Mouse (Mus musculus): ENCODE results near the gene Asxl2. TPM values are rescaled to one million over a fixed set of nuclear protein-coding genes. Genes with fewer than 3 reads are reported as not detected.
A peak's percentile ranks its signal among the peaks of the same experiment; 100 is the strongest.
"Not testable (repeated sequence)": the region's sequence is repeated elsewhere in the genome, so short reads cannot be mapped to it uniquely, and the experiment has no call there.

The Asxl2 gene
- total and polyA plus RNA-seq, 3 experiments = 6.4 to 40.4 (median 29.9) TPM

- DNase-seq = no peak
These were observed 1.5 kb downstream of the Asxl2 start for GRCm38 (mm10) chr12:3427891-3428775.

- peak; percentile 22 for DNase-seq
These were observed 3.2 kb downstream of the Asxl2 start for GRCm38 (mm10) chr12:3429681-3430442.

- DNase-seq = peak; percentile 25
These were observed 3.7 kb downstream of the Asxl2 start for GRCm38 (mm10) chr12:3430443-3430753.

GRCm38 (mm10) chr12:3430985-3431384 is 4.3 kb downstream of the Asxl2 start:
- no peak for DNase-seq

DNA sequence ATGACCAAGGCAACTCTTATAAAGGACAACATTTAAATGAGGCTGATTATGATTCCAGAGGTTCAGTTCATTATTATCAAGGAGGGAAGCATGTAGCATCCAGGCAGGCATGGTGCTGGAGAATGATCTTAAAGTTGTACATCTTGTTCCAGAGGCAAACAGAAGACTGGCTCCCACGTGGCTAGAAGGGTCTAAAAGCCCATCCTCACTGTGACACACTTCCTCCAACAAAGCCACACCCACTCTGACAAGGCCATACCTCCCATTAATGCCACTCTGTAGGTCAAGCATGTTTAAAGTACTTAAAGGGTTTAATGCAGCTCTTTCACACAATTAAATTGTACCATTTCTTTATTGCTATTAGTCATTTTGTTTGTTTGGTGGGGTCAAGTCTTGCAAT is 7.1 kb downstream of the Asxl2 start:
- no peak for DNase-seq

GRCm38 (mm10) chr12:3436446-3436845 is 9.8 kb downstream of the Asxl2 start:
- DNase-seq = no peak

DNA sequence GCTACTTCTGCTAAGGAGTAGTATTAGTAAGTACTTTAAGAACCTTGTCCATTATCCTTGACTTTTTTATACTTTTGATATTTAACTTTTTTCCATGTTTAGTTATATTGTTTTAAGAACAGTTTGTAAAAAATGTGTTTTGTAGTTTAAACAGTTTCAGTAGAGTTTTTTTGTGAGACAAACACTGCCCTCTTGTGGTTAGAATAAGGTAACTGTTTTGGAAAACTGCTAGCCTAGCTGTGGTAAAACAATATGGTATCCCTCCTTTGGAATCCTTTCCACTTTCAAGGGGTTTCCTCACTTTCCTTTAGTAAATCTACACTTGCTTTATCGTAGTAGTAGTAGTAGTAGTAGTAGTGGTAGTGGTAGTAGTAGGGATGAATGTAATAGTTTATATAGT is 11.2 kb downstream of the Asxl2 start:
- DNase-seq = no peak

DNA sequence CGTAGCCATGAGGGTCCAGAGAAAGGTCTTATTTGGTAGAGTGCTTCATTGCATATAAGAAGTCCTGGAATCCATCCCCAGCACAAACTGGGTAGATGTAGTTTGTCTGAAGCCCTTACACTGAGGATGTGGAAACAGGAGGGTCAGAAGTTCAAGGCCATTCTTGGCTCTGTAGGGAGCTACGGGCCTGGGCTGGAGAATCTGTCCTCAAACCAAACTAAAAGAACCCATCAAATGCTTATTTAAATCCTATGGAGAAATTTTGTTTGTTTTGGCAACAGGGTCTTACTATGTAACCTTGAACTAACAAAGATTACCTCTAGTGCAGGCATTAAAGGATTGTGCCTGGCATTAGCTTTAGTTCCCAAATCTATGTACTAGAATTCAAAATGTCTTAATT is 14.3 kb downstream of the Asxl2 start:
- peak; percentile 30 for DNase-seq

DNA sequence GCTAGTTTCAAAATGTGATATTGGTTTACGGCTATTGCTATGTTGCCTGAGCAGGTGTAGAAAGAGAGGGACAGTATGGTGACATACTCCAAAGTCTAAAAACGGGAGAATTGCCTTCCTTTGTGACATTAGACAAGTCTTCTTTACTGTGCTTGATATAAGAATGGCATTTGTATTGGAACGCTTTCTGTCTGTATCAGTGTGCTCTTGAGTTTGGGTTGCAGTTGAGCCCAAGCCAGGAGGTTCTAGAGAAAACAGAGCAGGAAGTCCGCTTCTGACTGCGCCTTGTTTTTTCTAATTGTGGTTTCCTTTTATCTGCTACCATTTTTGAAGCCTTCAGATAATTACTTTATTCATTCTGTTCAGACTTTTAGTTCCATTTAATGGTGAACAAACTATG is 14.7 kb downstream of the Asxl2 start:
- DNase-seq = no peak

DNA sequence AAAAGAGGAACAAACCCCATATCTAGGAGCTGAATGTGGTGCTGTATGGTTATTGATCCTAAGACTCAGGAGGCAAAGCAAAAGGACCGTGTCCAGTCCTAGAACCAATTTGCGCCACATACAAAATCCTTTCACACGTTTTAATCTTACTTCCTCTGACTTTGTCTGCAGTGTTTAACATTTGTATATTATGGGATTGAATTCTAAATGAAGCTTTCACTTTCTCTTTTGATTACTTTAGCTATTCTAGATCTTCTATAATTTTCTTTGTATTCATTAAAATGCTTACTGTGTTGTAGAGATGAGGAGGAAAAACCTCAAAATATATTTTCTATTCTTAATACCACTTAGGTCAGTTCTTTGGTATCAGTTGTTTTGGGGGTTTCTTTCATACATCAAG is 26.9 kb downstream of the Asxl2 start:
- no peak for DNase-seq

DNA sequence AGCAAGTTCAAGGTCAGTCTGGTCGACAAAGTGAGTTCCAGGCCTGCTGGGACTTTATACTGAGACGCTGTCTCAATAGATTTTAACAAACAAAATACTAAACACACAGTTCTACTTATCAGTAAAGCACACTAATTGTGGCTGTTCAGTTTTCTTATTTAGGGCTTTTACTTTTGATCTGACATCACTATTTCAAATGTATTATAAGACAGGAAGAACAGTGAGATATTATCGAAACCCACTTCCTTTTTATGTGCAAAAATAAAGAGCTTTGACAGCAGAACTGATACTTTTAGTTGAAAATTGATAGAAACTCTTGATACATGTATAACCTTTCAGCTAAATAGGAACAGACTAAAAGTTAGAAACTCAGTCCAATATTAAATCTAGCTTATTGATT is 36.4 kb downstream of the Asxl2 start:
- no peak for DNase-seq

- no peak for DNase-seq
These were observed 73.0 kb downstream of the Asxl2 start for GRCm38 (mm10) chr12:3499662-3500061.

DNA sequence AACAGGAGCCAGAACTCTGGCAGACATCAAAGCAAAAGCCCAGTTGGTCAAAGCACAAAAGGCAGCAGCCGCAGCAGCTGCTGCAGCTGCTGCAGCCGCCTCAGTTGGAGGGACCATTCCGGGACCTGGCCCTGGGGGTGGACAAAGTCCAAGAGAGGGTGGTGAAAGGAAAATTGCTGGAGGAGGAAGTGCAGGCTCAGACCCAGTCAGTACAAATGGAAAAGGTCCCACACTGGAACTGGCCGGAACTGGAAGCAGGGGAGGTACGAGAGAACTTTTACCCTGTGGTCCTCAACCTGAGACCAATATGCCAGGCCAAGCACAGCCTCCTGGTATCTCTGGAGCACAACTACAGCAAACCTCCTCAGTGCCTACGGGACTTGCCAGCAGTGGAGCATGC is 73.4 kb downstream of the Asxl2 start:
- DNase-seq = no peak

DNA sequence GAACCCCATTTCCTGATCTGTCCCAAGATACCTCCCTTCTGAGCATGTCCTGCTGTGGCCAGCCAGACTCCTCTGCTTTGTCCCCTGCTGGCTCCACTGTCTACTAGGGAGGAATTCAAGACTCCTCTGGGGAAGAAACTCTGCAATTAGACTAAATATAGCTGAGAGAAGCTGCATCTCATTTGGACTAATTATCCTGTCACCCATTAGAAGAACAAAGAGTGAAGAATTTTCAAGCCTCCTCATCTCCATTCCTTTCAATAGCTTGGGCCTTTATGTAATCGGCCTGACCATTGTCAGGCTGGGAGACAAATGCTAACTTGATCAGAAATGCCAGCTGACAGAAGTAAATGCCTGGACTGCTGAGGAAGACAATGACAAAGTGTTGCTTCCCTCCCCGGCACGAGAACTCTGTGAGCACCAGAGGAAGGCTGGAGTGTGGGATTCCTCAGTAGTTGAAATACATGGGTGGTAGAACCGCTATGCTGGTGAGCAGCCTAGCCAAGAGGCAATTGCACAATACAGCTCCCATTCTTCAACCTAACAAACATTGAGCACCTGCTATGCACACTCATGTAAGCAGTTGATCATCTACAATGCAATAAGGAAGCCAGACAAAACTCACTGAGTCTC is 92.1 kb downstream of the Asxl2 start:
- no peak for DNase-seq

DNA sequence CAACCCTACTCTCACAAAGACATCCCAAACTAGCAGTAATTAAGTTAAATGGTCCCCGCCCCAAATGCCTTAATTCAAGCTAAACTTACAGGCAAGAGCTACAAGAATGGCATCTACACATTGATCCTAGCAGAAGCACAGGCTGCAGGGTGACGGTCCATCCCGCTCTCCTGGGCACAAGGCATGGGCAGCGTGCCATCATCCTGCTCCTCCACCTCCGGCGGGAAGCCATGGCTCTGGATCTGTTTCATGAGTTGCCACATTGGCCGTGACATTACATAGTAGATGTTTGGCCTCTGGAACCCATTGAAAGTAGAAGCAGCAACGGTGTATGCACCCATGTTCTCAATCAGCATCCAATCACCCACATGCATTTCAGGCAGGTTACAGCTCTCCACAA is 95.1 kb downstream of the Asxl2 start:
- DNase-seq = not testable (repeated sequence)

DNA sequence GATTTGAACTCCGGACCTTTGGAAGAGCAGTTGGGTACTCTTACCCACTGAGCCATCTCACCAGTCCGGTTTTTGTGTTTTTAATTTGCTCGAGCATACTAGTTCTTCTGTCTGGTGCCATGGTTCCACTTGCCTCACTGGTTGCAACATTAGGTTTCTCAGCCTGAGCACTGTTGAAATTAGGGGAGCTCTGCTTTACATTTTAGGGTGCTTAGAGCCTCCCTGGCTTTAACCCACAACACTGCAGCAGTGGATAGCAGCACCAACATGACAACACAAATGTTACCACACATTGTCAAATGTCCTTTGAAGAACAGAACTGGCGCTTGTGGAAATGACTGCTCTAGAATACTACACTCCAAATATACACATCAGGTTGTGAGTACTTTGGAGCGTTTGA is 98.9 kb downstream of the Asxl2 start:
- DNase-seq = no peak

GRCm38 (mm10) chr12:3535446-3535845 is 108.8 kb downstream of the Asxl2 start:
- not testable (repeated sequence) for DNase-seq

DNA sequence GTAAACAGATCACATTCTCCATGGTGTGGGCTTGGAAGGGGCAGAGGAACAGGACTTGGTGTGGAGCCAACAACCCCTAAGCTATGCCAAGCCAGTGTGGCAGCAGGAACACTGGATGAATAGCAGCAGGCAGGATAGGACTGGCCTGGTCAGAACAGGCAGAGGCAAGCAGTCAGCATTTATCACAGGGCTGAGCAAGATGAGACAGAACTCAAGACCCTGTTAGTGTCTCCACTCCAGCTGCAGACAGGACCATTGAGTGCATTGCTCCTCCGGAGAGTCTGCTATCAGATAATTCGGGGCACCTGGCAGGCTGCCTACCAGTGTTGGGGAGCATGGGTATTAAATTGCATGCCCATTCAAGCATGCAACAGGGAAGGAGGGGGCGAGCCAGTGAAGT is 111.0 kb downstream of the Asxl2 start:
- no peak for DNase-seq

DNA sequence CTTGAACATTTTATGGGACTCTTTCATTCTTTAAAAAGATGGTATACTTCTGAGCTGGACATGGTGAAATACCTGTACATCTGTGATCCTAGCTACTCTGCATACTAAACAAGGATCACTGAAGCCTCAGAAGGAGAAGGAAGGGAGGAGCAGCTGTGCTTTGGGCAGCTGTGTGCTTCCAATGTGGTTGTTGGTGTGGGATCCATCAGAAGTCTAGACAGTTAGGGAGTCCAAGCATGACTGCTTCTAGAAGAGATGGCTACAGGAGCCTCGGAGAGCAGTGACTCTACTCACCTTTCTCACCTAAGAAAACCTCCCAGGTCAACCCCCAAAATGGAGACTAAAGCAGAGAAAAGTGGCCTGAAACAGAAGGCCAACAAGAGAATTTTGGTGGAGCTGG is 111.4 kb downstream of the Asxl2 start:
- no peak for DNase-seq

DNA sequence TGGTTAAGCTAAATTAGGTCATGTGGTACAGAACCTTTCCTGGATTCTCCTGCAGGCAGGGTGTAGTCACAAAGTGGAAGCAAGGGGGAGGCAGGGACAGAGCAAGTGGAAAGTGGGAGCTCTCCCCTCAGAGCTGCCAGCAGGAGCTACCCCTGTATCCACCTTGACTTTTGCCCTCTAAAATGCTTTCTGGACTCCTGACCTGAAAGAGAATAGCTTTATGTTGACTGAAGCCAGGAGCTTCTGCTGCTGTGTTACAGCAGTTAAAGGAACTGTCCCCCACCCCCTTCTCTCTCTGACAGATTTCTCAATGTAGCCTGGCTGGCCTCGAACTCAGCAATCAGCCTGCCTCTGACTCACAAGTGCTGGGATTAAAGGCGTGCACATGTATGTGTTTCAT is 112.9 kb downstream of the Asxl2 start:
- DNase-seq = no peak

DNA sequence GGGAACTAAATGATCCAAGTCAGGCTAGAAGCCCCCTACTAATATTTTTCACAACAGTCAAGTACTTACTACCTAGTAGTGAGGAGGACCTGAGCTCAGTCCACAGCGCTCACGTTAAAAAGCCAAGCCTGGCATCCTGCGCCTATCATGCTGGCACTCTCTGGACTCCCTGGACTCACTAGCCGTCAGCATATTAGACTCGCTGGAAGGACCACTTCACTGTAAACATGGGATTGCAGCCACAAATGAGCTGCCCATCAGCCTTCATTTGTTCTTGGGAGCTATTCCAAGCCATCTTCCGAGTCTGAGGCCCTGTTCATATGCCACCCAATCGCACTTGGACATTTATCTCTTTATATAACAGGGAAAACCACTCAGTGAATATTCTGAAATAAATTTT is 114.2 kb downstream of the Asxl2 start:
- no peak for DNase-seq

DNA sequence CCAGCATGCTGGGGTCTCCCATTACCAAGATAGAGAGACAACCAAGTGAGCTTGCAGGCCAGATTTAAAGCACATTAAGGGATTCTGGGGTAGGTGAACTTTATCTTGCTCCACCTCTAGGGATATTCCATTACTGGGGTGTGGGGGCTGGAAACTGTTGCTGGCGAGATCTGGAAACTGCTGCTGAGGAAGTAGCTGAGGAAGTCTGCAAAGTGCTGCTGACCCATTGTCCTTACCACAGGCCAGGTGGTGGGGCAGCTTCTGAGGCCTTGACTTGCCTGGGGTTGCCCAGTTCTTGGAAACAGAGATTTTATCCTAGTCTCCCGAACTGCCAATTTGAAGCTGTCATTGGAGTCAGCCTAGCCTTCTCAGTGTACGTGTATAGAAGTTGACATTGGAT is 118.8 kb downstream of the Asxl2 start:
- DNase-seq = no peak

- no peak for DNase-seq
These were observed 119.5 kb downstream of the Asxl2 start for GRCm38 (mm10) chr12:3546121-3546658.

Data from adrenal gland, adult 2 months (tissue).